In the genomic region with DNA sequence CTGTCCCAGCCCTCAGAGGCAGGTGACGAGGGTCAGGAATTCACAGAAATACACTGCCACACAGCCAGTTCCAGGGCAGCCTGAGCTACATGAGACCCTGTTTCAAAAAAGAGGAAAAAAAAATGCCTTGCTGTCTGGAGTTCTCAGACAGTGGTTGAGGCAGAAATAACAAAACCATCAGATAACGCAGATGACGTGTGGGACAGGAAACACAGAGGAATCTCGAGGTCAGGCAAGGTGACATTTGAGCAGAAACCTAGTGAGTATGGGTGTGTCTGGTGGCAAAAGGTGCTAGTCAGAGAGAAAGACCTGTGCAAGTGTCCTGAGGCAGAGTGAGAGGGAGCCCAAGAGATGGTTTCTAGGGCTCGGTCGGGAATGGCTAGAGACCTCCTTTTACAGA, we compare ENCODE assay signal across 21 mouse cellular contexts. TPM values are rescaled to one million over a fixed set of nuclear protein-coding genes. Genes with fewer than 3 reads are reported as not detected.
A peak's percentile ranks its signal among the peaks of the same experiment; 100 is the strongest.
DNase-seq lines count a peak whose midpoint lies in the region; ATAC-seq and TF ChIP-seq lines count a peak whose summit lies in the region.
"Had no signal": no experiment of that assay in that cellular context is flagged by ENCODE, and none has a peak within 500 bp of the region (broad histone marks: within the 10 kb centered on the region; RNA-seq: fewer than 3 reads in every experiment).

No protein-coding gene starts in this region.

- no peak overlapping the region for H3K9ac ChIP-seq in forebrain, embryonic 12.5 days
- H3K9ac ChIP-seq in midbrain, postnatal 0 days (replicated peaks; ENCODE audit: low read length, poor library complexity, severe bottlenecking), result no peak overlapping the region
- H3K9ac ChIP-seq: hindbrain, embryonic 12.5 days had no signal

- no peaks in the 10 kb centered on the region for H3K36me3 ChIP-seq in forebrain, embryonic 12.5 days (replicated peaks)
- H3K36me3 ChIP-seq in midbrain, postnatal 0 days (ENCODE audit: insufficient read depth, low read length), result no peaks in the 10 kb centered on the region
- H3K36me3 ChIP-seq: embryonic facial prominence, embryonic 10.5 days; heart, embryonic 10.5 days; hindbrain, embryonic 12.5 days had no signal

- DNase-seq in thymus, postnatal 25 days, result peak; percentile 13
- DNase-seq in thymus, postnatal 4 days, result no peak
- peak; percentile 75 for DNase-seq in T-cell, adult 2 months (ENCODE audit: low spot score)
- peak; percentile 72 for DNase-seq in naive thymus-derived CD4-positive, alpha-beta T cell, adult 2 months (ENCODE audit: low read depth)
- no peak for DNase-seq in left cerebral cortex, adult 11 months (ENCODE audit: low spot score)
- no peak for DNase-seq in midbrain, postnatal 0 days (ENCODE audit: low spot score)
- DNase-seq: adrenal gland, adult 8-10 months; adrenal gland, postnatal 36 days; cerebellum, adult 2 months; cerebellum, postnatal 10 days; gastrocnemius, postnatal 10 days; heart, adult 18-20 months; heart, postnatal 10 days; heart, postnatal 4 days had no signal

- peaks cover 12% of the 10 kb centered on the region for H3K4me1 ChIP-seq in forebrain, embryonic 12.5 days
- H3K4me1 ChIP-seq in midbrain, postnatal 0 days (ENCODE audit: insufficient read depth, low read length), result no peaks in the 10 kb centered on the region

- WGBS in forebrain, embryonic 12.5 days, result 84% methylated on average over 6 of the region's 6 CpGs
- 71% methylated on average over 6 of the region's 6 CpGs for WGBS in midbrain, postnatal 0 days

- no peak overlapping the region for H3K4me3 ChIP-seq in forebrain, embryonic 12.5 days (replicated peaks)
- H3K4me3 ChIP-seq in midbrain, postnatal 0 days (ENCODE audit: low read depth, low read length), result no peak overlapping the region
- H3K4me3 ChIP-seq: embryonic facial prominence, embryonic 10.5 days; heart, embryonic 10.5 days; hindbrain, embryonic 12.5 days had no signal

- no peak overlapping the region for H3K27ac ChIP-seq in forebrain, embryonic 12.5 days
- H3K27ac ChIP-seq in midbrain, postnatal 0 days (ENCODE audit: low read depth, low read length), result no peak overlapping the region
- H3K27ac ChIP-seq: embryonic facial prominence, embryonic 10.5 days; hindbrain, embryonic 12.5 days had no signal

- TF ChIP-seq CTCF in midbrain, postnatal 0 days (IDR thresholded peaks at IDR 0.05), result no peak

- H3K9me3 ChIP-seq in forebrain, embryonic 12.5 days, result no peaks in the 10 kb centered on the region
- H3K9me3 ChIP-seq in midbrain, postnatal 0 days (ENCODE audit: low read length), result no peaks in the 10 kb centered on the region
- H3K9me3 ChIP-seq: embryonic facial prominence, embryonic 10.5 days; heart, embryonic 10.5 days; hindbrain, embryonic 12.5 days had no signal

- no peak for ATAC-seq in forebrain, embryonic 12.5 days (ENCODE audit: low FRiP score)
- ATAC-seq in midbrain, postnatal 0 days (ENCODE audit: low FRiP score), result no peak
- ATAC-seq: forebrain, embryonic 14.5 days; hindbrain, embryonic 16.5 days; Patski had no signal

- no peak overlapping the region for H3K4me2 ChIP-seq in forebrain, embryonic 12.5 days
- no peak overlapping the region for H3K4me2 ChIP-seq in midbrain, postnatal 0 days (ENCODE audit: low read depth, low read length, poor library complexity, severe bottlenecking)
- H3K4me2 ChIP-seq: hindbrain, embryonic 12.5 days had no signal

- H3K27me3 ChIP-seq in forebrain, embryonic 12.5 days, result peaks cover 12% of the 10 kb centered on the region
- peaks cover 6% of the 10 kb centered on the region for H3K27me3 ChIP-seq in midbrain, postnatal 0 days (ENCODE audit: insufficient read depth, low read length)
- H3K27me3 ChIP-seq: Patski had no signal

RNA-seq across cellular contexts. Expression of a gene that starts 6.8 kb away (rescaled TPM):
- 12.8 and 14.5 TPM in 2 replicates for polyA plus RNA-seq in forebrain, embryonic 12.5 days (2016; fragmentation: Nextera tagmentation; extraction: Ambion mirVana)
- total RNA-seq in midbrain, postnatal 0 days (2014; rRNA removed), result 40.7 and 46.5 TPM in 2 replicates
- polyA plus RNA-seq in midbrain, postnatal 0 days (2015; fragmentation: Nextera tagmentation; extraction: Ambion mirVana), result 59.8 and 63.8 TPM in 2 replicates

RNA-seq across cellular contexts. Expression of a gene that starts 22.6 kb away (rescaled TPM):
- polyA plus RNA-seq in forebrain, embryonic 12.5 days (2016; fragmentation: Nextera tagmentation; extraction: Ambion mirVana), result 260 and 272 TPM in 2 replicates
- 29.0 and 37.7 TPM in 2 replicates for total RNA-seq in midbrain, postnatal 0 days (2014; rRNA removed)
- 179 and 186 TPM in 2 replicates for polyA plus RNA-seq in midbrain, postnatal 0 days (2015; fragmentation: Nextera tagmentation; extraction: Ambion mirVana)

RNA-seq across cellular contexts. Expression of a gene that starts 41.3 kb away (rescaled TPM):
- polyA plus RNA-seq in forebrain, embryonic 12.5 days (2016; fragmentation: Nextera tagmentation; extraction: Ambion mirVana), result 12.8 TPM in 2 replicates
- total RNA-seq in midbrain, postnatal 0 days (2014; rRNA removed), result 9.8 and 9.9 TPM in 2 replicates
- 4.8 and 5.4 TPM in 2 replicates for polyA plus RNA-seq in midbrain, postnatal 0 days (2015; fragmentation: Nextera tagmentation; extraction: Ambion mirVana)

Comparison
In these comparisons a context has a peak if more than half of its experiments do, and no peak if none do; other contexts are left out.
1. DNase-seq: peak in thymus, postnatal 25 days (single experiment), T-cell, adult 2 months (single experiment) and naive thymus-derived CD4-positive, alpha-beta T cell, adult 2 months (single experiment); none in thymus, postnatal 4 days (single experiment), left cerebral cortex, adult 11 months (single experiment) and midbrain, postnatal 0 days (single experiment).